ENCODE assay signal across 8 mouse cellular contexts in genomic region chr14:75016715-75017020, GRCm38 (mm10). TPM values are rescaled to one million over a fixed set of nuclear protein-coding genes. Genes with fewer than 3 reads are reported as not detected.
DNase-seq lines count a peak whose midpoint lies in the region; ATAC-seq lines count a peak whose summit lies in the region.

No protein-coding gene starts in this region.

- peaks cover 21% of the 10 kb centered on the region for H3K4me1 ChIP-seq in heart, embryonic 16.5 days (ENCODE audit: control insufficient read depth, insufficient read depth, low read length)
- H3K4me1 ChIP-seq in brown adipose tissue, adult 24 weeks (ENCODE audit: control insufficient read depth, insufficient read depth, insufficient read length, low read length) = no peaks in the 10 kb centered on the region
- H3K4me1 ChIP-seq in midbrain, embryonic 14.5 days (ENCODE audit: control insufficient read depth, insufficient read depth, low read length) = 0 out of 2 replicates have a peak, but pooled peaks cover 4% of the 10 kb centered on the region

- H3K27ac ChIP-seq in heart, embryonic 16.5 days (ENCODE audit: low read length) = peak overlapping the region; percentile 30
- no peak overlapping the region for H3K27ac ChIP-seq in brown adipose tissue, adult 24 weeks (replicated peaks; ENCODE audit: low read depth, low read length)
- no peak overlapping the region for H3K27ac ChIP-seq in midbrain, embryonic 14.5 days (replicated peaks; ENCODE audit: low read depth, low read length)

- no peaks in the 10 kb centered on the region for H3K36me3 ChIP-seq in heart, embryonic 16.5 days (ENCODE audit: control insufficient read depth, insufficient read depth)
- no peaks in the 10 kb centered on the region for H3K36me3 ChIP-seq in midbrain, embryonic 14.5 days (ENCODE audit: control insufficient read depth, insufficient read depth, low read length)

- 73% methylated on average over 9 of the region's 9 CpGs for WGBS in heart, embryonic 16.5 days
- 78% methylated on average over 9 of the region's 9 CpGs for WGBS in midbrain, embryonic 14.5 days

- H3K4me2 ChIP-seq in heart, embryonic 16.5 days (ENCODE audit: low read depth, low read length) = peak overlapping the region; percentile 77
- H3K4me2 ChIP-seq in midbrain, embryonic 14.5 days (ENCODE audit: low read length) = peak overlapping the region; percentile 88

- DNase-seq in heart, postnatal 4 days = no peak
- no peak for DNase-seq in midbrain, embryonic 14.5 days
- no peak for DNase-seq in gastrocnemius, adult 18-20 months (ENCODE audit: low spot score)
- no peak for DNase-seq in thymus, postnatal 10 days (ENCODE audit: low spot score in 2 of 2)
- no peak for DNase-seq in layer of hippocampus, postnatal 10 days (ENCODE audit: low spot score in 2 of 2)

- ATAC-seq in heart, embryonic 16.5 days (replicated peaks; ENCODE audit: extremely low read depth, insufficient read depth, low FRiP score) = no peak
- ATAC-seq in inflammation-experienced regulatory T-cells, adult 6 months = peak; percentile 7
- ATAC-seq in midbrain, embryonic 14.5 days (ENCODE audit: low FRiP score, low TSS enrichment) = no peak

- peak overlapping the region; percentile 80 for H3K9ac ChIP-seq in heart, embryonic 16.5 days (ENCODE audit: low read length)
- peak overlapping the region; percentile 40; the same call in 1 of the 2 replicates for H3K9ac ChIP-seq in midbrain, embryonic 14.5 days (replicated peaks; ENCODE audit: low read length)

- no peaks in the 10 kb centered on the region for H3K9me3 ChIP-seq in heart, embryonic 16.5 days (replicated peaks; ENCODE audit: control insufficient read depth, low read length)
- no peaks in the 10 kb centered on the region for H3K9me3 ChIP-seq in midbrain, embryonic 14.5 days (ENCODE audit: control insufficient read depth, low read length)

- peaks cover 7% of the 10 kb centered on the region; the same call in 1 of the 2 replicates for H3K27me3 ChIP-seq in heart, embryonic 16.5 days (ENCODE audit: control insufficient read depth, insufficient read depth, low read length)
- no peaks in the 10 kb centered on the region for H3K27me3 ChIP-seq in midbrain, embryonic 14.5 days (ENCODE audit: control insufficient read depth, insufficient read depth, low read length)

- peak overlapping the region; percentile 69 for H3K4me3 ChIP-seq in heart, embryonic 16.5 days (ENCODE audit: low read length)
- H3K4me3 ChIP-seq in brown adipose tissue, adult 24 weeks (ENCODE audit: insufficient read depth, low read depth, low read length) = peak overlapping the region; percentile 62
- peak overlapping the region; percentile 39 for H3K4me3 ChIP-seq in midbrain, embryonic 14.5 days (replicated peaks; ENCODE audit: low read depth, low read length)

RNA-seq across cellular contexts. Expression of gene Rubcnl, which starts 0.8 kb away (rescaled TPM):
- polyA plus RNA-seq in heart, embryonic 16.5 days (2015; fragmentation: Nextera tagmentation; extraction: Ambion mirVana) = 1.9 and 2.0 TPM in 2 replicates
- 1 to 10 TPM in 1 of 2 experiments, under 1 TPM in 1; 0.83 to 1.7 TPM for total RNA-seq in heart, postnatal 4 days (2021)
- polyA plus RNA-seq in brown adipose tissue, adult 24 weeks (2012; ENCODE audit: insufficient read depth, insufficient read length, missing spikeins) = 0.44 TPM in 1 of 2 replicates, not detected in the other
- polyA plus RNA-seq in inflammation-experienced regulatory T-cells, adult 6 months (2017; shearing (Covaris generic)) = 1 to 10 TPM in 1 of 3 experiments, under 1 TPM in 2; 0.46 to 1.5 (median 0.54) TPM
- polyA plus RNA-seq in midbrain, embryonic 14.5 days (2014; fragmentation: Nextera tagmentation; extraction: Ambion mirVana) = 0.08 and 0.13 TPM in 2 replicates
- total RNA-seq in gastrocnemius, adult 18-20 months (2021) = under 1 TPM; 0.12 to 0.14 TPM
- total RNA-seq in layer of hippocampus, postnatal 10 days (2021) = 1 to 10 TPM; 1.0 to 1.1 TPM
